Mouse (Mus musculus) liver, embryonic 14.5 days (tissue): ENCODE measurements around the gene 4930470P17Rik.

Experiments
- CTCF ChIP-seq: IDR thresholded peaks from 2 replicates; pipeline ENCODE4 v1.5.1; 2016; ENCODE audit warnings: antibody characterized with exemption, low read depth, control low read depth
- EP300 ChIP-seq: IDR thresholded peaks from 2 replicates; pipeline ENCODE4 v1.6.1; 2016; ENCODE audit warnings: antibody characterized with exemption, low read depth

DNA sequence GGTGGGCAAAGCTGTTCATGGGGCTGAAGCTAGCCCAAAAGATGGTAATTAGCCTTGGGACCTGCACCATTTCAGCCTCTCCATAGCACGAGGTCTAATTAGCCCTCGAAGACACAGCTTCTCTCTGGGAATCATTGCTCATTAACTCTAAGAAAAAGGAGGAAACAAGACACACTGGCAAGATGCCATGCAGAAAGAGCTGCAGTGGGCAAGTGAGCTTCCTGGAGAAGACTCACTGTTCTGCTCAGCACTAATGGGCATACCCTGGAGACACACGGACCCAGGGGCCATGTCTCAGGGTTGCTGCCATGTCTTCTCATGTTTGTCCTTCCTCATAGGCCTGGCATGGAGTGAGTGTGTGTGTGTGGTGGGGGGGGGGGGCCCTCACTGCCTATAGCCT, 57.7 kb downstream of the 4930470P17Rik start:
- no peak for TF ChIP-seq CTCF
- no peak for TF ChIP-seq EP300
